Mouse (Mus musculus) ES-E14 (cell line): ENCODE measurements around the gene Rb1.

ENCODE experiments used
- MAFK ChIP-seq: IDR thresholded peaks from 2 replicates; pipeline ENCODE4 v1.6.1; 2014; ENCODE audit warnings: mild to moderate bottlenecking, low read depth, low read length, inconsistent platforms; ENCODE audit not compliant: insufficient read depth
- ZC3H11A ChIP-seq: IDR thresholded peaks from 2 replicates; pipeline ENCODE4 v1.6.1; 2012; ENCODE audit warnings: low read depth, mild to moderate bottlenecking, inconsistent platforms, low read length, borderline replicate concordance
- ZNF384 ChIP-seq: IDR thresholded peaks from 2 replicates; pipeline ENCODE4 v1.6.1; 2012; ENCODE audit warnings: low read depth, low read length, inconsistent platforms

DNA sequence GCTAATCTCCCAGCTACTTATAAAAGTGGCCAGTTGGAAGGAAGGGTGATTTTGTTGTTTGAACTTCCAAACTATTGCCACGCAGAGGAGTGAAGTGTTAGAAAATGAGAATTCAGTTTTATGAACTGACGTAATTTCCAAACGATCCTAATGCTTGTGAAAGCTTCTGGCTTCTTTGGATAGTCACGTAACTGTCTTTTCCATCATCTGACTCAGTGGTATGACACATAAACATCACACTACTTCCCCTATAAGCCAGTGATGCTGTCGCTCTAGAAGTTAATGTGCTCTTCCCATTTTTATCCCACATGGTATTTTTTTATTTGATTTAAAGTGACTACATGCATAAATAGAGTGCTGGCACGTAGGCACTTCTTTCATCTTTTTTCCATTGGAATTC lies 157.0 kb downstream of the Rb1 start:
- TF ChIP-seq ZC3H11A (no peak), MAFK (no peak), ZNF384 (no peak)
